Mouse (Mus musculus): ENCODE measurements around the gene Cckbr.
"Not testable (repeated sequence)": the region's sequence is repeated elsewhere in the genome, so short reads cannot be mapped to it uniquely, and the experiment has no call there.

Cckbr gene

DNA sequence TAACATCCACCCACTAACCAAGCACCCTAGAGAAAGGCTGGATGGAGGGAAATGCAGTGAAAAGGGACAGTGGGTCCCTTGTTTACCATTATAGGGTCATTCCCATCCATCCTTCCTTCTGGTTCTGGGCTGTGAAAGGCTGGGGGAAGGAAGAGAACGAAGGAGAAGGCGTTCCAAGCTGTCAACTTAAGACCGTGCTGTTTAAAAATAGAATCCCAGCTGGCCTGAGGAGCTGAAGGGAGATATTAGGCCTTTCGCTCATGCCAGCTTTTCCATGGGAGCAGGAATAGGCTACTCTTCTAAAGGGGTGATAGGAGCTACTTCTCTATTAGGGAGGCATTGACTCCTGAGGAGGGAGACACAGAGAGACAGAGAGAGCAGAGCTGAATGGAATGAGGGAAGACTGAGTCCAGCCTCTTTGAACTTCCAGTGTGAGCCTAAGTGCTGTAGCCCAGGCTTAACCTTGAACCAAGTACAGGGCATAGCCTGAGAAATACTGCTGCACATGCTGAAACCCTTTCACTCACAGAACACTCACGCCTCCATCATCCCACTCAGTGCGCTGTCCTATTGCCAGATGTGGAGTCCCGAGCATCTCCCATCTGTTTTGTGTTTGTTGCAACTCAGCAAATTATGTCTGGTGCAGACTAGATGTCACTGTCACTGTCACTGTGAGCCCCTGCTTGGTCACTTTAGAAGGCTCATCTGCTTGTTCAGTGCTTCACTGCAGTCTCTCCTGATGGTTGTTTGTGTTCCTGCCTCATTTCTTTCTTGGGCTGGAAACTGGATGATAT, 12.6 kb downstream of the Cckbr start:
- no peak for DNase-seq (ENCODE audit: low spot score in 2 of 2)

DNA sequence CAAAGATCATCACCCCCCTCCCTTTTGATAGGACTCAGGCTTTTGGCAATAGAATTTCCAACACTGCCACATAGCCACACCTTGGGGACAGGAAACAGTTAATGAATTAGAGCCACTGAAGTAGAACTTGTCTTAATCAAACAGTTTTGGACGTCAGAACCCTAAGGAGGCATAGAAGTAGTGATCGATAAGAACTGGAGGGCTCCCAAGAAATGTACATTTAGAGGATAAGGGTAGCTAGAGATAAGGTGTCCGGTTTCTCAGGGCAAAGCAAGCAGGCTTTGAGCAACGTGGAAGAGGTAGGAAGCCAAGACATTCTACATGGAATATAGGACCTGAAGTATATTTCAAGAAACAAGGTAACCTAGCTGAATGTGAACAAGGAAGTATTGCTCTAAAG, 15.9 kb downstream of the Cckbr start:
- no peak for DNase-seq (ENCODE audit: low spot score in 2 of 2)

DNA sequence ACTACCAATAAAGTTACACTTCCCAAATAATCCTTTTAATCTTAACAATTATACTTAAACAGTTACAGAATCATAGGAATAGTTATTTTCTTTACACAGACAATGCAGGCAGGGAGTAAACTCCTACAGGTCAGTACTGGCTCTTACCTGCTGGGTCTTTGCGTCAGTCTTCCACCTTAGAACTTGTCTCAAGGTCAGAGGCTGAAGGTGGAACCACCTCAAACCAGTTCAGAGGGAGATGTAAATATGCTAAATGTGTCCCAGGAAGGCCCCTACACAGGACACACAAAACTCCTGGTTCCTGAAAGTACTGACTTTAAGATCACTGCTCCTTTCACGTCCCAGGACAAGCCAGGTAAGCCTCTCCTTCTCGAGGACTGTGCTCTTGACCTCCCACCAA, 19.5 kb downstream of the Cckbr start:
- DNase-seq (ENCODE audit: low spot score in 2 of 2) = no peak

DNA sequence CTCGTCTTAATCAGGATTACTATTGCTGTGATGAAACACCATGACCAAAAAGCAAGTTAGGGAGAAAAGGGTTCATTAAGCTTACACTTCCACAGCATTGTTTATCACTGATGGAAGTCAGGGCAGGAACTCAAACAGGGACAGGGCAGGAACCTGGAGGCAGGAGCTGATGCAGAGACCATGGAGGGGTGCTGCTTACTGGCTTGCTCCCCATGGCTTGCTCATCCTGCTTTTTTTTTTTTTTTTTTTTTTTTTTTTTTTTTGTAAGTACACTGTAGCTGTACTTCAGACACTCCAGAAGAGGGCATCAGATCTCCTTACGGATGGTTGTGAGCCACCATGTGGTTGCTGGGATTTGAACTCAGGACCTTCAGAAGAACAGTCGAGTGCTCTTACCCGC, 27.8 kb downstream of the Cckbr start:
- DNase-seq (ENCODE audit: low spot score in 2 of 2) = not testable (repeated sequence)

DNA sequence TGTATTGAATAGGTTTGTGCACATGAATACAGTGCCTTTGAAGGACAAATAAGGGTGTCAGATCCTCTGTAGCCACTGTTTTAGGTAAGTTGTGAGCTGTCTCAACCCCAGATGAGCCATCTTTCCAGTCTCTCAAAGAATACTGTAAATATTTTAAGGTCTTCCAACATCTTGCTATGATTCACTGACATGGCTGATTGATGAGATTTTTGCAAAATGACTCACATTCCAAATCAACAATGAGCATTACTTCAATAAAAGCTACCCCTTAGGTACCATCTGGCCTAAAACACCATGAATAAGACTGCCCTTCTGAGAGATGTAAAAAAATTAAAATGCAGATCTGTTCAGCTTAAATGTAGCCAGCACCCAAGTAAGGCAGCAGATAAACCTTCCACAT, 33.0 kb downstream of the Cckbr start:
- DNase-seq (ENCODE audit: low spot score in 2 of 2) = no peak

DNA sequence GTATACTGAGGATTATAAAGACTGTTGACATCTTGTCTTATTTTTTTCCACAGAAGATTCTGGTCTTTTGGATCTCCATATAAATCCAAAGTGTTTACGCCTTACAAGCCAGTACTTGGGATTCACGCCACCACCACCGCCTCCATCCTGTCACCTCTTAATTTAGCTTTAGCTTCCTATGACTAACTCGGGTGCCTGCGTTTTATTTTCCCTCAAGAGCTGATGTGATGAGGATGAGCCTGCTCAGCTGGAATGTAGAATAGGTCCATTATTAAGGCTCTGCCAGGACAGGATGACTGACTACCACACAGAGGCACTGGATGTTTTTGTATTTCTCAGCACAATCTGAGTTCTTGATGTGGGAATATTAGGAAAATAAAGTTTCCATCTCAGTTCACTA, 40.0 kb downstream of the Cckbr start:
- not testable (repeated sequence) for DNase-seq (ENCODE audit: low spot score in 2 of 2)

DNA sequence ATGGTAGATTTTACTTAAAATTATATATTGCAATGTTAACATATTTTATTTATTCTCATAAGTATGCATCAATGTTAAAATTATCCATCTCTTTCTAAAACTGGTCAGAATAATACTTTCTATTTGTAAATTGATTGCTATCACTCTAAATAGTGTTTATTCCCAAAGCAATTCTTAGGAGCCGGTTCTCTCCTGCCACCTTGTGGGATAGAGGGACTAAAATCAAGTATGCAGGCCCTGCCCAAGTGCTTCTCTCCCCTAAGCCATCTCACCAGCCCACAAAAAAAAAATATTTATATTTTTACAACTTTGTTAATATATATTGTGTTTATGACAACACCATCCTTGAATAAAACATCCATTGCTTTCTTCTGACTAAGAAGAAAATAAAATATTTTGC, 47.1 kb downstream of the Cckbr start:
- no peak for DNase-seq (ENCODE audit: low spot score in 2 of 2)

DNA sequence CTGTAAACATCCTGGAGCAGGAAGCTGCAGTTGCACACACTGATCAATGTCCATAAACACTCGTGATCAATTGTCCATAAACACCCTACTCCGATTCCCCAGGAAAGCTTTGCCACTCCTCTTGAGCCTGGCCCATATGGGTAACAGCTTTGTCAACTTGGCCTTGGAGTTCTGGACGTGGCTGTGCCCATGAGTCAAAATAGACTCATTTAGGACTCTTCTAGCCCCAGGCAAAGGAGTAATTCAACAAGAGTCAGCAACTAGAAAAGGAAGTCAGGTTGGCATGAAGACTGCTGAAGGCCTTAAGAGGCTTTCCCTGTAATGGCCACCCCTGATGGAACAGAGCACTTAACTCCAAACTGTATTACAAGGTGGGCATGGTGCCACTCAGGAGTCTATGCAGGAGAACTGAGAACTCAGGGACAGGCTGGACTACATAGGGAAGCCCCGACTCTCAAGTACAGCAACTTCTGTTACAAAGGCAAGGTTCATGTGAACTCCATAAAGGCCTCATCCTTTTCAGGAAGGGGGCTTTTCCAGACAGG, 49.3 kb downstream of the Cckbr start:
- no peak for DNase-seq (ENCODE audit: low spot score in 2 of 2)

DNA sequence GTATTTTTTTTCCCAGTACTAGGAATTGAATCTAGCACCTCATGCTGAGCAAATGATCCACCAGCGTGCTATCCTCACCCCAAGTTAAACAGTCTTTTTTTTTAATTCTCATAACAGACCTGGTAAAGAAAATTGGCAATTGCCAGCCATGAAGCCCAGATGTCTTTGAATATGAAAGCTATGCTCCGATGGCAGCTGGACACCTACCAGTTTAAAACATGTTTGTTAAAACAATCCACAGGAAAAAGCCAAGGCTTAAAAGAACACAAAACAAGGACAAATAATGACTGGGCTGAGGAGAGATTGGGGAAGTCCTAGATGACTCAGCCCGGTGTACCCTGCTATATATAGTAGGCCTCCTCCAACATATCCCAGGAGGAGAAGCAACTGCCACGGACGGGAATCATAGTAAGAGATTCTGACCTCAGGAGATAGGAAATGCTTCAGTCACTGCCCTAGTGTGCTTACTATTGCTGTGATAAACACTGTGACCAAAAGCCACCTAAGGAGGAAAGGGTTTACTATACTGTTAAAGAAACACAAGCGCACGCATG, 49.9 kb downstream of the Cckbr start:
- DNase-seq (ENCODE audit: low spot score in 2 of 2) = no peak

DNA sequence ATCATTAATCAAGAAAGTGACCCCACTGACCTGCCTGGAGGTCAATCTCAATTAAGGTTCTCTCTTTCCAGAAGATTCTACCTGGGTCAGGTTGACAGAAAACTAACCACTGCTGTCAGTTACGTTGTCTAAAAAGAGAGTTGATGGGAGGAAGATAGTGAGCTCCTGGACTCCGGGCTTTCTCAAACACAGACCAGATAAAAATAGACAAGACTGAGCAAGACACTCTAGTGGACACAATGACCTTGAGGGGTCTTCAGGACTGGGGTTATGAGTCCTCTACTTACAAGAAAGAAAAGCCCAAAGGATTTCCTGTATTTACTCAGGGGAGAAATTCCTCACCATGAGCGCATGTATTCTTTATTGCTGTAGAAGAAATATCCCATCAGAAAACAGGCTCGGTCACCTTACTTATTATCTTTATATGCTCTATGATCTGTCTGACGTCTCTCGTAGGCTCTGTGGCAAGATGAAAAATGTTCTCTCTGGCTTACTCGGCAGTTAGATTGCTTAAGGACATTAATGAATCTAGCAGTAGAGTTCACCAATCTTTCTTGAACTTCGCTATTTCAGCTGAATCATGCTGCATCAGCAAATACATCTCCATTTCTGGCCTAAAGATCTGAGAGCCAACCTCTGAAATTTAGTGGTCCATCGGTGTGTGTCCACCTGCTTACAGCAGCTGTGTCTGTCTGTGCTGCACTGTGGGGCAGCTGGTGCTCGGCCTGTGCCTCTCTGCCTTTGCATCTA, 51.3 kb downstream of the Cckbr start:
- DNase-seq (ENCODE audit: low spot score in 2 of 2) = no peak

DNA sequence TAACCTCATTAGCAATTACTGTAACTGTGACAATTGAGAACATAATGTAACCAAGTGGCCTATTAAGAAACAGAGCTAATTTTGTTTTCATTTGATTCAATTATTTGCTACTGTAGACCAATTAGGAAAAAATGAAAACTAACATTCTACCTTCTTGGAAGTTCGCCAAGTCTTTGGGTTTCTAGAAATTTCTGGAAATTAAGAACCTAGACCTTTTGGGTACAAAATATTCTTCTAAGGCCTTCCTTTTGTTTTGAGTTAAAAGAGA, 51.8 kb downstream of the Cckbr start:
- DNase-seq (ENCODE audit: low spot score in 2 of 2) = no peak

DNA sequence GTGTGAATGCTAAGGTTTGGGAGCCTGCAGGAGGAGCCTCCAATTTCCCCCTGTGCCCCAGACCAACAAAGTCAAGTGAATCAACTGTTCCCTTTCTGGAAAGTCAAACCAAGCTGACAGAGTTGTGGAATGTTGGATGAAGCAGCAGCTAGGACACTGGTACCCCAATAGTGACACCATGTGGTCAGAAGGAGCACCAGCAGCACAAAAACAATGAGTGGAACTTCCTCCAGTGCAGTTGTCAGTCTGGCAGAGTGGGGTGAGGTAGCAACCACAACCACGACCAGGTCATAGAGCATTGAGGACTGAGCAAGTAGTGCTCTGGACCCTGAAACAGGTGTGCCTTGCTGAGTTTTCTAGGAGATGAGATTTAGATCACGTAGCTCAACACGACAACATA, 52.3 kb downstream of the Cckbr start:
- no peak for DNase-seq (ENCODE audit: low spot score in 2 of 2)

DNA sequence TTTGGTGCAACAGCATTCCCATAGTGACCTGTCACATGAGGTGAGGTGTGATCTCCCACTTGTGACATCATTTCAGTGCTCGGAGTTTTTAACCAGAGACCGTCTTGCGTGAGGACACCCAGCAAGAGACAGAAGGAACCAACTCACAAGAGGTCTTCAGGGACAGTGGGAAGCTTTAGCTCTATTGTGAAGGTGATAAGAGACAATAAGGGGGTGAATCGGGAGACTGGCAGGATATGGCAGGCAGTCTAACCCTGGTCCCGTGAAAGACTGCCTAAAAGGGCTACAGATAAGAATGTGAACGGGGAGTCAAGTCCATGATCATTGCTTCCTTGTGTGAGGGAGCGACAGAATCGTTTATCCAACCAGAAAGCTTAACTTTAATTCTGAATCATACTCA, 52.8 kb downstream of the Cckbr start:
- DNase-seq (ENCODE audit: low spot score in 2 of 2) = no peak

DNA sequence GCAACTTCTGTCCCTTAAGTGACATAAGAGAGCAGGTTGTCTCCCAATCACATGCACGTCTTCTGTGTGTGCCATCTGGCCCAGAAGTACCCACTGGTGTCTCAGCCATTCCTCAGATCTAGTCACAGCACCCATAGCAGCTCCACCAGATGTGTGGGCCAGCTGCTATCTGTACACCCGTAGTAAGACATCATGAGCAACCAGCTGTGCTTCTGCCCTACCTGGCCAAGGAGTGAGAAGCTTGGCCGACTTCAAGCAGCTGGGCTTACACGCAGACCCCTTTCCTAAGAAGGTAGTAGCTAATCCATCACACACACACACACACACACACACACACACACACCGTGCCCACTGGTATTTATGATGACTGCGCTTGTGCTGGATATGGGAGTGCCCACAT, 53.7 kb downstream of the Cckbr start:
- DNase-seq (ENCODE audit: low spot score in 2 of 2) = no peak

DNA sequence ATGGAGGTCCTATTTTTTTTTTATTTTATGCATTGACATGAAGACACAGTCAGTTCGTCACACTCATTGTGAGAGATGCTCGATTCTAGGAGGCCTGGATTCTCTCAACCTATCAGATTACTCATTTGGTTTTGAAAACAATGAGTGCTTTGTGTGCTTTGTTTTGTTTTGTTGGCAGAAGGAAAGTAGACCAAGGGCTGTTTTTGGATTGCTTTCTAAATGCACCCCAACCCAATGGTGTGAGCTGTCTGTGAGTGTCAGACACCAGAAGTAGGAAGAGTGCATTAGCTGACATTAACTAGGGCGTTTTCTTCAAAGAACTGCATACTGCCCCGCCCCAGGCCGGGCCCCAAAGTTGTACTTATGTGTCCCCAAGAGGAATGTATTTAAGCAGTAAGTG, 54.5 kb downstream of the Cckbr start:
- no peak for DNase-seq (ENCODE audit: low spot score in 2 of 2)

DNA sequence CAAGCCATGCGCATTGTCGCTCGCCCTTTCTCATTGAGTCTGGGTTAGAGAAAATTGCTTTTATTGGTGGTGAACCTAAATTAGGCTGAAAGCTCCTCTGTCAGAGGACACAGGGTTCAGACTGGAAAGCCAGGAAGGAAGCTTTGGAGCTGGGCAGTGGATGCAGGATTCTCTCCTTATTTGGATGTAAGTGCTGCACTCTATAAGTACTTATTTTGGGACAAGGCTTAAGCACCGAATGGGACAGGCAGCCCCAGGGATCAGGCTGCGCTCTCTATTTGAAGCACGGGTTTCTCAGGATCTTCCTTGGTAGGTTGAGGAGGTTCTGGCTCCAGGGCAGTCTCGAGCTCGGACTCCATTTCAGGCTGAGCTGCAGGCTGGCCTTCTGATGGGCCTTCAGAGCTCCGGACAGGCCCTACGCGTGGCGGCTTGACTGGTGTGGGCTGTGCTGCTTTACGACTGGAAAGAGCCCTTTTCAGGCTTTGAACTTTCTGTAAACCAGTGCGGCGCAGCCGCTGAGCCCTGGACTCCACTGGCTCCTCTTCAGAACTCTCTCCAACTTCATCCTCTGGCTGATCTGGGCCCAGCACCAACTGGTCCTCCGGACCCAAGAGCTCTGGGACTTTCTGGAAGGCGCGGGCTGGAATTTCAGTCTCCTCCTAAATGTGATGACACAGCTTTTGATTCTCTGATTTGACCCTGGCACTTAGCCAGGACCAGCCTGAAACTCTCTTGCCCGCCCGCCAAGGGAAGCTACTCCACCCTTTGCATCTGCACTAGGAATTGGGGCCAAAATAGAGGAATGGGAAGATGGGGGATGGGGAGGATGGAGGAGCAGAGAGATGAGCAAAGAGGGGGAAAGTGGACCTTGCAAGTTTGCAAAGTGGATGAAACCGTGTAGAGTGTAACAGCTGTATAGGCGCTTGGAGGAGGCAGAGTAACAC, 55.3 kb downstream of the Cckbr start:
- no peak for DNase-seq (ENCODE audit: low spot score in 2 of 2)

DNA sequence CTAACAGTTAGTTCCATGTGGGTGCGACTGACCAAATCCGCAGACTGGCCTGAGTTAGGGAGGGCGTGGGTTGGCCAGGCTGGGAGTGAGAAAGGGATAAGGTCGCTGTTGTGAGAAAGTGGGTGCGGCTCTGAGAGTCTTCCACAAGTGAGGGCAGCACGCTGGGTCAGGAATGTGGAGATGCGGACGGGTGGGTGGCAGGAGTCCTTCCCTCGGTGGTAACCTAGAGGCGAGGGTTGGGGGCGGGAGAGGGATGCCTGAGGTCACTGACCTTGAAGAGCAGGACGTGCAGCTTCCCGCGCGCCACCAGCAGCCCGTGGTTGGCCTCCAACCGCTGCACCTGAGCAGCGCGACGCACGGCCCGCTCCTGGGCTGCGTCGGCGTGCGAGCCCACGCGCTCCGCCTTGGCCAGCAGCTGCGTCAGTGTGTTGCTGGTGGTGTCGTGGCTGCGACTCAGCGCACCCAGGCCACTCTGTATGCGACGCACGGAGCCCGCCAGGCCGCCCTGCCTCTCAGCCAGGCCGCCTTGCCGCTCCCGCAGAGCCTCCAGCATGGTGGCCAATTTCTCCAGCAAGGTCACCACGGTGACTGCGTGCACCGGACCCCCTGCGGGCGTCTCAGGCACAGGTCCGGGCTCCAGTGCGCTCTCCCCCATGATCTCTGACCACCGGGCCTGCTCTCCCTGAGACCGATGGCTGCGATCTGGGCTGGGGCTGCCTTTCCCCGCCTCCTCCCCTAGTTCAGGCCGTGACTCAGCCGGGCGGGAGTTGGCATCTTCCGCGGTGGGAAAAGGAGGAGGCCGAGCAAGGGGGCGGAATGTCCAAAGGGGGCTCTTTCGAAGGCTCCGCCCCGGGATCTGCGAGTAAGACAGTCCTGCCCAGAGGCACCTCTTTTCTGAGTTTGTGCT, 56.2 kb downstream of the Cckbr start, which contains the start of gene Cavin3:
Cavin3 (minus strand) TSS at position 796 of the 907 bp plus-strand sequence.
- no peak for DNase-seq (ENCODE audit: low spot score in 2 of 2)

DNA sequence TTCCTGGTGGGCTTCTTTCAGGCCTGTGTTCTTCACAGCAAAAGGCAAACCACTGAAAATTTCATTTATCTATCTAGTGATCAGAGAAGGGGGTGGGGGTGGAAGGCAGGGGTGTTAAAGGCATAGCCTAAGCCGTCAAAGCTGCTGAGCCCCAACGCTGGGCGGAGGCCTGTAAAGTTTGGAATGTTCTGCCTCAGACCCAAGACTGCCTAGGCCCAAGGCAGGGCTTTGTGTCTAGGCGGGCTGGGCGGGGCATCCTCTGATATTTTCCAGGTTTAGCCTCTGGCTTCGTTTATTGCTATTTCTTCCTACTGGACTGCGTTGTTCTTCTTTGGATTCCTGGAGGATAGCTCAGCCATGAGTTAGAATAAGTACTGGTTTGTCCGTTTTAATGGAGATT, 56.9 kb downstream of the Cckbr start:
- DNase-seq (ENCODE audit: low spot score in 2 of 2) = no peak

DNA sequence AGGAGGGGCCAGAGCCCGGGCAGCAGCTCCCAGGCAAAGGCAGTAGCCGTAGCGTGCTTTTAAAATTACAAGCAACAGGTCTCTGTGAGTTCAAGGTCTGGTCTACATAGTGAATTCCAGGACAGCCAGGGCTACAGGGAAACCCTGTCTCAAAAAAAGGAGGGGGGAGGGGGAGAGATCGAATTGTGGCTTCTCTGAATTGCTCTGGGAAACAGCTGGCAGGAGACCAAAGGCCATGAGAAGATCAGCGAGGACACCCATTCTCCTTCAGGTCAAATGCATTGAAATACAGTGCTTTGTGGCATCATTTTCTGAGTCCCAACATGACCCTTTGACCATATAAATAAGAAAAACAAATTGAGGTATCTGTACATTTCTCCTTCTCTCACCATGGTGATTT, 59.5 kb downstream of the Cckbr start:
- DNase-seq (ENCODE audit: low spot score in 2 of 2) = no peak

DNA sequence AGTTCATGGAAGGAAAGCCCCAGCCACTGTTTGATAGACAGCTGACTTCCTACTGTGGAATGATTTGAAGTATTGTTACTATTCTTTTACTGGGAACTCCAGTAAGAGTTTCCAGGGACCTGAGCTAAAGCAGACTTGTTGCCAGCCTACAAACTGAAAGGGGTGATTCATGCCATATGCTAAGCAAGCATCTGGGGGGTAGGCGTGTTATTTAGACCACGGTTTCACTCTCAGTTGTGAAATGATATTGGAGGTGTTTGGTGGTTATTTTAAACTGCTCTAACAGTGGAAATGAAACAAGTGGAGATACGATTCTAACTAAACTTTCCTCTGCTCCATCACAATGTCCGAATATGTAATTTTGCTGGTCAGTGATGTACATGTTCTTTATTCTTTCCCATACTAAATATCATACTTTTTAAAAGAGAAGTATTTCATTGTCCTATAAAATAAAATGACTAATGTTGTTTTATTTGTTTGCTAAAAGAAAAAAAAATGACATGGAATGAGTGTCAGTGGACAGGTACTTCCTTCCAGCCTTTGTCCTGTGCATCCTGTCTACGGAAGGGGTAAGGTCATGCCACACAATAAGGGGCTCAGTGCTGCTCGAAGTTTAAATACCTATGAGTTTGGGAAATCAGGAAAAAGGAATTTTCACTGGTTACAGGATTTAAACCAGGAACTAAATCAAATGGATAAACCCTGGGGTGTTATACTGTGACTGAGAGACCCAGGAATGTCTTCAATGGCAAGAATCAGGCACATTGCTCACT, 61.8 kb downstream of the Cckbr start:
- no peak for DNase-seq (ENCODE audit: low spot score in 2 of 2)

Data from natural killer cell, adult 2 months (primary cell).